Mouse (Mus musculus) ES-Bruce4 (cell line): ENCODE results near the gene Kmt2d.

Source experiments
- CTCF ChIP-seq: IDR thresholded peaks from one replicate; pipeline ENCODE4 v1.8.1; 2011; ENCODE audit warnings: low read depth, low read length
- POLR2A ChIP-seq: IDR thresholded peaks from one replicate; pipeline ENCODE4 v1.8.1; 2011; ENCODE audit warnings: low read length; ENCODE audit not compliant: insufficient read depth

DNA sequence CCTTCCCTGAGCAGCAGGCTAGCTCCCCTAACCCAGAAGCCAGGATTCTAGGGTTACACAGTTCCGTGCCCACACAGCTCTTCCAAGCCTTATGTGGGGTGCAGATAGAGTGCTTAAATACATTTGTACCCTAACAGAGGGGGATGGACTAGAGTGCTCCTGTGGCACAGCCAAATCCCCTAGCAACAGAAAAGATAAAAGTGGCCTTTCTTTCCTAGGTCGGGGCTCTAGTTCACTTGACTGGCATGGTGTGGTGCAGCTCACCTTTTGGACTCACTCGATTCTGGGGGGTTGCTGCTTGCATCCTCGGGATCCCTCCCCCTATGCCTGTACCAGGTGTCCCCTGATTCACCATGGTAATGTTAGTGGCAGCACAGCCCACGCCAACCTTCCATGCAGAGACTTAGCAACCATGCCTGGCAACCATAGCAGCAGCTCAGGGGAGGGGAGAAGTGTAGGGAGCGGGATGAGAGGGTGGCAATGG is 62.3 kb downstream of the Kmt2d start:
- TF ChIP-seq POLR2A (no peak), CTCF (no peak)
